Mouse (Mus musculus) thymus, postnatal 0 days (tissue): ENCODE data around the gene Prmt9. TPM values are rescaled to one million over a fixed set of nuclear protein-coding genes. Genes with fewer than 3 reads are reported as not detected.

Experiments
- DNase-seq: peaks from one replicate; pipeline ENCODE4 v3.0.0-alpha.2; 2015; ENCODE audit warnings: low spot score
- polyA plus RNA-seq: library from polyadenylated mRNA; unstranded; fragments of >200 nt; fragmentation: Nextera tagmentation; extraction: Ambion mirVana; gene quantifications from 2 replicates; pipeline ENCODE4 v1.2.1, GENCODE M21; 2015

Prmt9 gene
- polyA plus RNA-seq, result 23.8 and 25.8 TPM in 2 replicates

- peak; percentile 92 for DNase-seq
Measured at GRCm38 (mm10) chr8:77549121-77549706, at the start of gene Prmt9. Prmt9 (plus strand) TSS chr8:77549397.

GRCm38 (mm10) chr8:77500264-77500663, 48.9 kb upstream of the Prmt9 start:
- no peak for DNase-seq

- no peak for DNase-seq
Measured at GRCm38 (mm10) chr8:77501131-77501530, 48.1 kb upstream of the Prmt9 start.

GRCm38 (mm10) chr8:77502547-77502946, 46.6 kb upstream of the Prmt9 start:
- no peak for DNase-seq

GRCm38 (mm10) chr8:77506539-77506938, 42.7 kb upstream of the Prmt9 start:
- DNase-seq, result no peak

GRCm38 (mm10) chr8:77507510-77508035, 41.6 kb upstream of the Prmt9 start:
- no peak for DNase-seq

- no peak for DNase-seq
Measured at GRCm38 (mm10) chr8:77509044-77509443, 40.2 kb upstream of the Prmt9 start.

GRCm38 (mm10) chr8:77510426-77510825, 38.8 kb upstream of the Prmt9 start:
- DNase-seq, result no peak

- DNase-seq, result no peak
Measured at GRCm38 (mm10) chr8:77511750-77512493, 37.3 kb upstream of the Prmt9 start.

- DNase-seq, result no peak
Measured at GRCm38 (mm10) chr8:77515201-77515600, 34.0 kb upstream of the Prmt9 start.

- DNase-seq, result no peak
Measured at GRCm38 (mm10) chr8:77515786-77516185, 33.4 kb upstream of the Prmt9 start.

- DNase-seq, result no peak
Measured at GRCm38 (mm10) chr8:77516845-77517244, 32.4 kb upstream of the Prmt9 start.

- peak; percentile 82 for DNase-seq
Measured at GRCm38 (mm10) chr8:77517301-77518200, 31.6 kb upstream of the Prmt9 start, which contains the start of gene Arhgap10. Arhgap10 (minus strand) TSS chr8:77517953.

GRCm38 (mm10) chr8:77518201-77519115, 30.7 kb upstream of the Prmt9 start:
- no peak for DNase-seq

GRCm38 (mm10) chr8:77520601-77521000, 28.6 kb upstream of the Prmt9 start:
- no peak for DNase-seq

GRCm38 (mm10) chr8:77521028-77521785, 28.0 kb upstream of the Prmt9 start:
- DNase-seq, result no peak

GRCm38 (mm10) chr8:77522984-77523383, 26.2 kb upstream of the Prmt9 start:
- DNase-seq, result no peak

- DNase-seq, result no peak
Measured at GRCm38 (mm10) chr8:77524018-77524615, 25.1 kb upstream of the Prmt9 start.

- no peak for DNase-seq
Measured at GRCm38 (mm10) chr8:77524906-77525305, 24.3 kb upstream of the Prmt9 start.
